In the genomic region with DNA sequence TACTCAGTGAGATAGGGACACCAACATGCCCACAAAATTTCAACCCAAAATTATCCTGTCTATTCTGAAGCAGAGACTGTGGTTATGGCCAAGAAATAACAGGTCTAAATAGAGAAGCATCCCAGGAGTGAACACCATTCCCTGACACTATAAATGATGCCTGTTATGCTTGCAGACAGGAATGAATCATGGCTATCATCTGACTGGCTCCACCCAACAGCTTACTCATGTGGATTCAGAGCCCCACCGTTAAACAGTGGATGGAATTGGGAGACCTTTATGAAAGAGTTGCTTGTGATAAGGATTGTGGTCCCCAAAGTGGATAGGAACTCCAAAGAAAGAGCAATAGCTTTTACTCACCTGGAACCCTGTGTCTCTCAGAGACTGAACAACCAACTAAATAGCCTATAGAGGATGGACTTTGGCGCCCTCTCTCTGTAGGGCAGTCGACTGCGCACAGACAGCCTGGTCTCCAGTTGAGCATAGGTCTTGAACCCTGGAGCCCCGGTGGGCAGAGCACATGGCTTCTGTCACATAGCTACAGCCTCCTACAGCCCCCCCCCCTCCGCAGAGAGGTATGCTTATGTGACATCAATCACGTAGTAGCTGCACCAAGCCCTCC, we compare ENCODE assay signal across 15 mouse cellular contexts.
DNase-seq lines count a peak whose midpoint lies in the region; ATAC-seq and TF ChIP-seq lines count a peak whose summit lies in the region.
"Had no signal": no experiment of that assay in that cellular context is flagged by ENCODE, and none has a peak within 500 bp of the region (broad histone marks: within the 10 kb centered on the region; RNA-seq: fewer than 3 reads in every experiment).

No protein-coding gene starts in this region.

- peak; percentile 1 to 2 for DNase-seq in adrenal gland, postnatal 36 days
- no peak for DNase-seq in adrenal gland, adult 18-20 months (ENCODE audit: low spot score in 2 of 2)
- no peak for DNase-seq in left cerebral cortex, adult 2 months (ENCODE audit: extremely low spot score in 1 of 2, low spot score in 2 of 2)
- DNase-seq in left cerebral cortex, postnatal 4 days: no peak
- peak; percentile 42 for DNase-seq in A20 (ENCODE audit: low read depth, low spot score)
- DNase-seq in urinary bladder, postnatal 25 days (ENCODE audit: low spot score): no peak
- DNase-seq: cerebellum, adult 9-11 months; lung, postnatal 4 days had no signal

- TF ChIP-seq CTCF in left cerebral cortex, adult 2 months (IDR thresholded peaks at IDR 0.05): peak; percentile 22; the same call in 1 of the 2 replicates

- ATAC-seq in common myeloid progenitor, adult 5-6 weeks (replicated peaks; ENCODE audit: low read depth, poor library complexity, severe bottlenecking): 0 out of 2 replicates have a peak, but pooled peaks have one; percentile 54
- ATAC-seq in forebrain, embryonic 12.5 days (ENCODE audit: low FRiP score): no peak
- ATAC-seq: midbrain, embryonic 15.5 days had no signal

- no peaks in the 10 kb centered on the region for H3K27me3 ChIP-seq in forebrain, embryonic 12.5 days
- H3K27me3 ChIP-seq: embryonic facial prominence, embryonic 12.5 days; heart, embryonic 13.5 days; hindbrain, embryonic 13.5 days; limb, embryonic 13.5 days; midbrain, embryonic 15.5 days had no signal

- no peaks in the 10 kb centered on the region for H3K9me3 ChIP-seq in forebrain, embryonic 12.5 days
- H3K9me3 ChIP-seq: embryonic facial prominence, embryonic 12.5 days; heart, embryonic 13.5 days; hindbrain, embryonic 13.5 days; limb, embryonic 13.5 days; midbrain, embryonic 15.5 days had no signal

- 95% methylated on average over 7 of the region's 7 CpGs for WGBS in forebrain, embryonic 12.5 days

- H3K4me3 ChIP-seq in left cerebral cortex, adult 2 months: no peak overlapping the region
- H3K4me3 ChIP-seq in forebrain, embryonic 12.5 days (replicated peaks): no peak overlapping the region
- H3K4me3 ChIP-seq: embryonic facial prominence, embryonic 12.5 days; heart, embryonic 13.5 days; hindbrain, embryonic 13.5 days; limb, embryonic 13.5 days; midbrain, embryonic 15.5 days had no signal

- H3K4me1 ChIP-seq in forebrain, embryonic 12.5 days: no peaks in the 10 kb centered on the region
- H3K4me1 ChIP-seq: embryonic facial prominence, embryonic 12.5 days; heart, embryonic 13.5 days; hindbrain, embryonic 13.5 days; limb, embryonic 13.5 days; midbrain, embryonic 15.5 days had no signal

- intact Hi-C loops in left cerebral cortex, adult 2 months (cut with DNase I): no loop called here
- intact Hi-C loops in left cerebral cortex, postnatal 4 days (cut with DNase I): no loop called here

- H3K4me2 ChIP-seq in forebrain, embryonic 12.5 days: no peak overlapping the region
- H3K4me2 ChIP-seq: embryonic facial prominence, embryonic 12.5 days; heart, embryonic 13.5 days; hindbrain, embryonic 13.5 days; limb, embryonic 13.5 days; midbrain, embryonic 15.5 days had no signal

- H3K36me3 ChIP-seq in forebrain, embryonic 12.5 days (replicated peaks): no peaks in the 10 kb centered on the region
- H3K36me3 ChIP-seq: embryonic facial prominence, embryonic 12.5 days; heart, embryonic 13.5 days; hindbrain, embryonic 13.5 days; limb, embryonic 13.5 days; midbrain, embryonic 15.5 days had no signal

- no peak overlapping the region for H3K9ac ChIP-seq in forebrain, embryonic 12.5 days
- H3K9ac ChIP-seq: embryonic facial prominence, embryonic 12.5 days; heart, embryonic 13.5 days; hindbrain, embryonic 13.5 days; limb, embryonic 13.5 days; midbrain, embryonic 15.5 days had no signal

- H3K27ac ChIP-seq in left cerebral cortex, adult 2 months: no peak overlapping the region
- no peak overlapping the region for H3K27ac ChIP-seq in forebrain, embryonic 12.5 days
- H3K27ac ChIP-seq: embryonic facial prominence, embryonic 12.5 days; heart, embryonic 13.5 days; hindbrain, embryonic 13.5 days; limb, embryonic 13.5 days; midbrain, embryonic 15.5 days had no signal

Comparison
In these comparisons a context has a peak if more than half of its experiments do, and no peak if none do; other contexts are left out.
1. DNase-seq: peak in adrenal gland, postnatal 36 days (2 of 2) and A20 (single experiment); none in adrenal gland, adult 18-20 months (0 of 2), left cerebral cortex, adult 2 months (0 of 2), left cerebral cortex, postnatal 4 days (single experiment) and urinary bladder, postnatal 25 days (single experiment).